Mouse (Mus musculus) limb, embryonic 11.5 days (tissue): Measurements from ENCODE around the gene Wdr53. TPM values are rescaled to one million over a fixed set of nuclear protein-coding genes. Genes with fewer than 3 reads are reported as not detected.
A peak's percentile ranks its signal among the peaks of the same experiment; 100 is the strongest.

Experiments used
- ATAC-seq: fragments of 200-750 bp; cut with Nextera tagmentation; 2 replicates; pipeline ENCODE4 v1.8.0; 2017; ENCODE audit warnings: low read depth; ENCODE audit not compliant: insufficient number of reproducible peaks, low FRiP score, low TSS enrichment
- DNase-seq: peaks from one replicate; pipeline ENCODE4 v3.0.0-alpha.2; 2015; ENCODE audit warnings: low spot score
- H3K27ac ChIP-seq: fragments of 300-500 bp; sonication (generic); replicated peaks from 2 replicates; pipeline ENCODE4 v1.5.1; 2014; ENCODE audit warnings: low read depth, mild to moderate bottlenecking, low read length
- H3K27me3 ChIP-seq: fragments of 300-500 bp; sonication (generic); 2 replicates; pipeline ENCODE4 v1.6.1; 2014; ENCODE audit warnings: mild to moderate bottlenecking, low read length, mixed read lengths; ENCODE audit not compliant: control insufficient read depth, insufficient read depth
- H3K36me3 ChIP-seq: fragments of 300-500 bp; sonication (generic); 2 replicates; pipeline ENCODE4 v1.6.1; 2014; ENCODE audit warnings: mild to moderate bottlenecking, low read length, moderate library complexity, mixed read lengths; ENCODE audit not compliant: control insufficient read depth, insufficient read depth
- H3K4me1 ChIP-seq: fragments of 300-500 bp; sonication (generic); 2 replicates; pipeline ENCODE4 v1.6.1; 2014; ENCODE audit warnings: low read length, mixed read lengths; ENCODE audit not compliant: control insufficient read depth, insufficient read depth
- H3K4me2 ChIP-seq: fragments of 300-500 bp; sonication (generic); 2 replicates; pipeline ENCODE4 v1.6.1; 2014; ENCODE audit warnings: low read depth, mild to moderate bottlenecking, moderate library complexity; ENCODE audit not compliant: severe bottlenecking
- H3K4me3 ChIP-seq: fragments of 300-500 bp; sonication (generic); 2 replicates; pipeline ENCODE4 v1.5.1; 2014; ENCODE audit warnings: low read depth, low read length
- H3K9ac ChIP-seq: fragments of 300-500 bp; sonication (generic); 2 replicates; pipeline ENCODE4 v1.6.1; 2014; ENCODE audit warnings: mild to moderate bottlenecking, low read length
- H3K9me3 ChIP-seq: fragments of 300-500 bp; sonication (generic); 2 replicates; pipeline ENCODE4 v1.6.1; 2016; ENCODE audit warnings: low read length; ENCODE audit not compliant: control insufficient read depth
- WGBS: fragments of 180-500 bp; shearing (Covaris S2); extraction: QIAGEN DNeasy Blood & Tissue Kit; methylation state at CpG from one replicate; pipeline ENCODE4 v1.1.7; 2014; 5-methylcytosine and 5-hydroxymethylcytosine counted together
- polyA plus RNA-seq: library from polyadenylated mRNA; unstranded; fragments of >200 nt; fragmentation: Nextera tagmentation; extraction: Ambion mirVana; gene quantifications from 2 replicates; pipeline ENCODE4 v1.2.1, GENCODE M21; 2014

The Wdr53 gene
- 19.2 and 20.2 TPM in 2 replicates for polyA plus RNA-seq

DNA sequence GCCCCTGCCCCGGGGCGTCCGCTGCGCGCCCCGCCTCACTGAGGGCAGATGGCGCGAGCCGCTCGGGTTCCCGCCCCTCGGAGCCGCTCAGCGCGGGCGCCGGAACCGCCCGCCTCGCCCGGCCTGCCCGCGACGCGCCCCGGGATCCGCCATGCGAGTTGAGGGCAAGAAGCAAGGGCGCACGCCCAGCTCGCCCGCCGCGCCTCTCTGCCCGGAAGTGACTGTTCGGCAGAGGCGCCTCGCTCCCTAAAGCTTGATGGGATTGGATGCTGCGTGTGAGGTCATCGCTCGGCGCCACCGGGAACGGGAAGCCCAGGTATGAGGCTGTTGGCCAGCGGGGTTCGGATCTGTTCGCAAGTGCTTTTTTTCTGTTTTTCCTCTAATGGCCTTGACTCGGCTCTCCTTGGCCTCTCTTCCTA lies at the start of gene Wdr53, which contains the start of gene Fbxo45:
Gene Wdr53 (plus strand): TSS at position 276 of the 419 bp plus-strand sequence.
Gene Fbxo45 (minus strand): TSS at position 207 of the 419 bp plus-strand sequence.
- no peaks in the 10 kb centered on the region for H3K27me3 ChIP-seq
- H3K27ac ChIP-seq: peak within 1 kb of the TSS; percentile 89
- peak within 1 kb of the TSS; percentile 75 for H3K4me2 ChIP-seq
- WGBS: under 1% methylated on average over 37 of the region's 48 CpGs
- ATAC-seq: peak; percentile 98
- peaks cover 2% of the 10 kb centered on the region; the same call in 1 of the 2 replicates for H3K36me3 ChIP-seq
- peaks cover 8% of the 10 kb centered on the region; the same call in 1 of the 2 replicates for H3K4me1 ChIP-seq
- peak within 1 kb of the TSS; percentile 85 for H3K4me3 ChIP-seq
- DNase-seq: peak; percentile 98
- H3K9ac ChIP-seq: peak within 1 kb of the TSS; percentile 93
- no peaks in the 10 kb centered on the region for H3K9me3 ChIP-seq

DNA sequence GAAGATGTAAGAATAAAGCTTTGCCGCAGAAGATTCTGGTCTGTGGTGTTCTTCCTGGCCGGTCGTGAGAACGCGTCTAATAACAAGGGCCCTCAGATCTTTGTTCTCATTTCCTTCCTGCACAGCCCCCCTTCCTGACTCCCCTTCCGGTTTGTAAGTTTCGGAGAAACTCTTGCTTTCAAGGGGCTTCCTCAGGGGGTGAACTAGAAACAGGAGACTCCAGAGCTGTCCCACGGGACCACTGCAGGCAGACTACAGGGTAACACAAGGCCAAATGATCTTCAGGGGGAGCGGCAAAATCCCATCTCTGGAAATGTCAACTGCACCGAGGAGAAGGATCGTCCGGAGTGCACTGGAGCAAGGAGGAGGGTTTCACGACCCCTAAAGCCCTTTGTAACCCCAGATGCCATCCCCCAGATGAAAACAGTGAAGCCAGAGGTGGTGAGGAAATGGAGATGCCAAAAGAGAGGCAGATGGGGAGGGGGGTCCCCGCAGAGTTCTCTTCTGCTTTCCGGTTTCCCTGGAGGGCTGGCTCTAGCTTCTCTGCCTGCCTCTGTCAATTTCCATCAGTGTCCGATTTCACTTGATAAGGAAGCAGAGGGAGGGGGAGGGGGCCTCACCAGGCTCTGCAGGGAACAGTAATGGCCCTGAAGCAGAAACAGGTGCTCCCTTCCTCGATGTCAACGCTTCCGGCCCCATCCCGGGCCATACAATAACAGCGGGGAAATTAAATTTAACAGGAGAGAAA lies 46.6 kb upstream of the Wdr53 start:
- Histone ChIP-seq H3K4me3 (no peak overlapping the region), H3K9me3 (no peaks in the 10 kb centered on the region), H3K4me1 (no peaks in the 10 kb centered on the region), H3K4me2 (no peak overlapping the region), H3K36me3 (no peaks in the 10 kb centered on the region), H3K9ac (no peak overlapping the region), H3K27me3 (no peaks in the 10 kb centered on the region), H3K27ac (no peak overlapping the region)
- ATAC-seq (no peak), DNase-seq (peak; percentile 37)
- 65% methylated on average over 21 of the region's 21 CpGs for WGBS

DNA sequence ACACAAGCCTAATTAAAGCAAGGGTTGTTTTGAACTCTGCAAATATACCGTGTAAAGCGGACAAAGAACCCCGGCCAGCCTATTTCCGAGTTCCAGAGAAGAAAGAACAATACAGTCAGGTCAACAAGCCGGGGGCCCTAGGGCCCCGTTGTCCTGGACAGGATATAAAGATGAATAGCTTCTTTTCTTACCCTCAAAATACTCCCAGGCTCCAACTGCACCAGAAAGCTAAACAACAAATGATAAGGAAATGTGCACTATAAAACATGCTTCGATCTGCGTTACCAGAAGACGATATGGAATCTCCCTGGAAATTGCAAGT lies 46.1 kb upstream of the Wdr53 start:
- no peaks in the 10 kb centered on the region for H3K9me3 ChIP-seq
- H3K9ac ChIP-seq: no peak overlapping the region
- no peaks in the 10 kb centered on the region for H3K27me3 ChIP-seq
- no peak overlapping the region for H3K4me3 ChIP-seq
- no peak overlapping the region for H3K4me2 ChIP-seq
- H3K36me3 ChIP-seq: no peaks in the 10 kb centered on the region
- H3K4me1 ChIP-seq: no peaks in the 10 kb centered on the region
- H3K27ac ChIP-seq: no peak overlapping the region
- 75% methylated on average over 9 of the region's 9 CpGs for WGBS
- ATAC-seq (no peak), DNase-seq (no peak)

DNA sequence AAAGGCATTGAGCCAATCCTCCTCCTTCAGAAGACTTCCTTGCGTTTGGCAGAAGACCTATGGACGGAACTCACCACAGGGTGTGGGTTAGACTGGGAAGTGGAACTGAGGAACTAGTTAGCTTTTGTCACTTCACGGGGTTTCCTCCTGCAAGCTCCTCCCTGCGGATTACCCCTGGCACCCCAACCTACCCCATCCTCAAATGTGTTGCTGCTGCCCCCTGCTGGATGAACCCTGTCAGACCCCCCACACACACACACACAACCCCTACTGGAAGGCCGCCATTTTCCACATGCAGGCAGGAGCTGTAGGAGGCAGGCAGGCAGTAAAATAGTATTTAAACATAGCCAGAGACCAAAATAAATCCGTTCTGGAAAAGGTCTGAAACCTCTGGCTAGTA lies 44.3 kb upstream of the Wdr53 start:
- no peak for DNase-seq
- no peaks in the 10 kb centered on the region for H3K36me3 ChIP-seq
- WGBS: 75% methylated on average over 6 of the region's 6 CpGs
- ATAC-seq: no peak
- H3K27ac ChIP-seq: no peak overlapping the region
- H3K27me3 ChIP-seq: no peaks in the 10 kb centered on the region
- H3K9ac ChIP-seq: no peak overlapping the region
- no peaks in the 10 kb centered on the region for H3K4me1 ChIP-seq
- no peak overlapping the region for H3K4me2 ChIP-seq
- H3K4me3 ChIP-seq: no peak overlapping the region
- H3K9me3 ChIP-seq: no peaks in the 10 kb centered on the region; the same call in 1 of the 2 replicates

DNA sequence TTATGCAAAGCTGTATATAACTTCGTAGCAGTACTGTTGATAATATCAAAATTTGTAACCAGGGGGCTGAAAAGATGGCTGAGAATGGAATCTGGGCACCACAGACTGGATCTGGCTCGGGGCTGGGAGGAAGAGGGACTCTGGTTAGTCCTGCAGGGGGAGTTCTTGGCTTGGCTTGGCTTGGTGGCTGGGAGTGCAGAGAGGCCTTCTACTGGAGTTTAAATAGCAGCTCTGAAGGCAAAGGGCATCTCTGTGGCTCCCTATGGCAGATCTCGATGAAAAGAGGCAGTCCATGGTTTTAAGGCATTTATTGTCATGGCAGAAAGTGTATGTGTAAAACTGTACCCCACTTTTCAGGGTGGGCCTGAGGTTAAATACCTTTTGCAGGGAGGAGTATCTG lies 42.1 kb upstream of the Wdr53 start:
- no peak overlapping the region for H3K27ac ChIP-seq
- ATAC-seq (no peak), DNase-seq (no peak)
- no peaks in the 10 kb centered on the region for H3K4me1 ChIP-seq
- H3K9me3 ChIP-seq: no peaks in the 10 kb centered on the region; the same call in 1 of the 2 replicates
- no peaks in the 10 kb centered on the region for H3K36me3 ChIP-seq
- H3K27me3 ChIP-seq: no peaks in the 10 kb centered on the region
- H3K4me2 ChIP-seq: no peak overlapping the region
- no peak overlapping the region for H3K4me3 ChIP-seq
- H3K9ac ChIP-seq: no peak overlapping the region
- 60% methylated on average over 3 of the region's 3 CpGs for WGBS

DNA sequence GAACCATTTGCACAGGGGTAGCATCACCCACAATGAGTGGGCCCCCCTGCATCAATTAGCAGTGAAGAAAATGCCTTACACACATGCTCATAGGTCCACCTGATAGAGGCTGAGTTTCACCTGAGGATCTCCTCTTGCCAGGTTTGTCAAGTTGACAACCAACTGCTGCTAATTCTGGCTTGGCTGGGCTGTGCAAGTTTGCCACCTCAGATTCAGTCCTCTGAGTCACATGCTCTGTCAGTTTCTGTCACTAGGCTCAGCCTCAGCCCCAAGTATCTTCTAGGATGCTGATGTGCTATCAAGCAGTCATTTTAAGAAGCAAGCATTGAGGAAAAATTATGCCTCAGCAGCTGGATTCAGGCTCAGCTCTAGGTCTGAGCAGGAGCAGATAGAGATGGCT lies 32.9 kb upstream of the Wdr53 start:
- Histone ChIP-seq H3K27ac (no peak overlapping the region), H3K4me3 (no peak overlapping the region), H3K9ac (no peak overlapping the region), H3K9me3 (no peaks in the 10 kb centered on the region), H3K36me3 (no peaks in the 10 kb centered on the region), H3K27me3 (no peaks in the 10 kb centered on the region), H3K4me1 (no peaks in the 10 kb centered on the region), H3K4me2 (no peak overlapping the region)
- no peak for ATAC-seq
- DNase-seq: no peak

DNA sequence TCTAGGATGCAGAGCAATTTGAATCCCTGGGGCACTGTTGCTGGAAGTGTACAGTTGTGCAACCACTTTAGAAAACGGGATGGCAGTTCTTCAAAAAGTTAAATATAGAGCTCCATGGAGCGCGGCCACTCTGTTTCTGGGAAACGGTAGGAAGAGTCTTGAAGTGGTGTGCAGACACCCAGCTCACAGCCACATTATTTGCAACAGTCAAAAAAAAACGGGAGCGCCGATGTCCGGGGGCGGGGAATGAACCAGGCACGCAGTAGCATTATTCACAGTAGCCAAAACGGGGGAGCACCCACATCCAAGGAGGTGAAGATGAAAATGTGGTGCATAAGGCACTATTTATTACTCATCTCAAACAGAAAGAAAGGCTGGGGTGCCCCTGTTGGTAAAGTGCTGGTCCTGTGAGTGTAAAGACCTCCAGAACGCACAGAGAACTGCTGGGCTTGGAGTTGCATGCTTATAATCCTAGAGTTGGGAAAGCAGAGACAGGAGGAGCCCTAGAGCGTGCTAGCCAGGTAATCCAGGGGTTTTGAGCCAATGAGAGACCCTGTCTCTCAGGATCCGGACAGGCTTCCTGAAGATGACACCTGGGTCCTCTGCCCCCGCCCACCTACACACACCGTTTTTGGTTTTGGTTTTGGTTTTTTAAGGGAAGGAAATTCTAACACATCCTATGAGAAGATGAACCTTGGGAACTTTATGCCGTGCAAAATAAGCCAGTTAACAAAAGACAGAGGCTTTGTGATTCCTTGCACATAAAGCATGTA lies 32.0 kb upstream of the Wdr53 start:
- no peak for DNase-seq
- no peaks in the 10 kb centered on the region for H3K9me3 ChIP-seq
- 81% methylated on average over 17 of the region's 17 CpGs for WGBS
- H3K4me3 ChIP-seq: no peak overlapping the region
- H3K9ac ChIP-seq: no peak overlapping the region
- no peak for ATAC-seq
- H3K27ac ChIP-seq: no peak overlapping the region
- H3K4me2 ChIP-seq: no peak overlapping the region
- no peaks in the 10 kb centered on the region for H3K4me1 ChIP-seq
- no peaks in the 10 kb centered on the region for H3K36me3 ChIP-seq
- no peaks in the 10 kb centered on the region for H3K27me3 ChIP-seq

DNA sequence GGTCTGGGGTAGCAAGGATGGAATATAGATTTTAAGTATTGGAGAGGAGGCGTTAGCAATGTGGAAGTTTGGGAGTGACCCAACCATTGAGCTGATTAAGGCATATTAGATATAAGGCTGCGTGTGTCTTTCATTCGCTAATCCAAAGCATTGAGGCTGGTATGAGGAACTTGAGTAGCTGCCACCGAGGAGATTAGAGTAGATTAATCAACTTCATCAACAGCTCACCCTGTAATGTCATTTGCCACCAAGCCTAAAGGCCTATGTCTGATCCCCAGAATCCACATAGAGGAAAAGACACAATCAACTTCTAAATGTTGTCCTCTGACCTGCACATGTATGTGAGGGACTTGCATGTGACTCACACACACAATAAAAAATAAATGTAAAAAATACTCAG lies 25.2 kb upstream of the Wdr53 start:
- no peaks in the 10 kb centered on the region for H3K9me3 ChIP-seq
- ATAC-seq: no peak

More for the DNA sequence above, 25.2 kb upstream of the Wdr53 start:
- no peaks in the 10 kb centered on the region for H3K27me3 ChIP-seq
- no peak overlapping the region for H3K4me3 ChIP-seq
- 86% methylated on average over 4 of the region's 4 CpGs for WGBS
- no peak overlapping the region for H3K4me2 ChIP-seq
- H3K4me1 ChIP-seq: no peaks in the 10 kb centered on the region
- no peak for DNase-seq
- no peak overlapping the region for H3K9ac ChIP-seq
- no peak overlapping the region for H3K27ac ChIP-seq
- no peaks in the 10 kb centered on the region for H3K36me3 ChIP-seq
